Mouse (Mus musculus) fibroblast of lung, adult 2 months (primary cell): Measurements from ENCODE around the gene Tbc1d21.

Experiments used
- DNase-seq: peaks from one replicate; pipeline ENCODE4 v3.0.0-alpha.2; 2011; ENCODE audit warnings: low read depth

The Tbc1d21 gene

DNA sequence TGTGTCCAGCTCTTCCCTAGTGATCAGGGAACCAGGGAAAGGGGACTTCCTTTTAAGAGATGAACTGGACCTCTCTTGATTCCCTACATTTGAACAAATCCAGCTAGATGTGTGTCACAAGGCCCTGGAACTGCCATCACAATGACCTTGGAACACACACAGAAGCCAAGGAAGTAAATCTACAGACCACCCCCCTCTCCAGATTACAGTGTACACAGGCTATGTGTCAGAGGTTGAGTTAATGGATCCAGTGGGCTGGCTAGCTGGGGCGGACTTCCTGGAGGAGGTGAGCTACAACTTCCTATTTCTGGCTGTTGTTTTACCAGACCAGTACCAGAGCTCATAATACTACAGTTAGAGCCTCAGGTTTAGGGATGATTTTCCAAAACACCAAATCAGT lies at the start of gene Tbc1d21:
TSS of gene Tbc1d21 (minus strand) at position 101 of the 400 bp plus-strand sequence.
- DNase-seq: no peak

GRCm38 (mm10) chr9:58411556-58411955 lies 41.3 kb upstream of the Tbc1d21 start:
- DNase-seq: no peak

DNA sequence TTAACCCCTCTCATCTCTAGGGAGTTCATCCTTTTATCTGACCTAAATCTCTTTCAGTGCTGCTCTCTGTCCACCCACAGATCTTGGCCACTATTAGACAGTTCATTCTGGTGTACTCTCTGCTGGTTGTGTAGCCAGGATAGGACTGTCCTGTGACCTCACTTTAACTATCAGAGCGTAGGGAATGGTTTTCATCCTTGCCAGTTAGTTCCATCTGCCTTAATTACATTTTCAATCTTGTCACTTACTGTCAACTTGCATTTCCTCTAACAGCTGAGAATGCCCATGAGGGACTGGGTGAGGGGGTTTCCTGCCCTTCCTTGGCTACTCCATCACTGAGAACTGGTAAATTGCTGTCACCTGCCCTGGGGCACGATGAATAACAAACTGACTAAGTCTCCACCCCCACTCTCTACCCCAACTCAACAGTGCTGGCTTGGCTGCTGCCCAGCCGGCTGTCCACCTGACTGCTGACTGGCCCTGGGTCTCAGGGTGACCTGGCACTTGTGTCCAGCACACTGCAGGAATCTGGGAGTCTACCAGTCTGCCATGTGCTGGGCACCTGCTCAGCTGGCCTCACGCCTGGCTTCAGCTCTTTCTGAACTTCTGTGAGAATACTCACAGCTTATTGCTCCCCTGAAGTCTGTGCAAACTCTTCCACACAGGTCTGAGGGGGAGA lies 39.9 kb upstream of the Tbc1d21 start:
- DNase-seq: peak; percentile 28

- no peak for DNase-seq
These were observed 39.0 kb upstream of the Tbc1d21 start for GRCm38 (mm10) chr9:58409247-58409646.

DNA sequence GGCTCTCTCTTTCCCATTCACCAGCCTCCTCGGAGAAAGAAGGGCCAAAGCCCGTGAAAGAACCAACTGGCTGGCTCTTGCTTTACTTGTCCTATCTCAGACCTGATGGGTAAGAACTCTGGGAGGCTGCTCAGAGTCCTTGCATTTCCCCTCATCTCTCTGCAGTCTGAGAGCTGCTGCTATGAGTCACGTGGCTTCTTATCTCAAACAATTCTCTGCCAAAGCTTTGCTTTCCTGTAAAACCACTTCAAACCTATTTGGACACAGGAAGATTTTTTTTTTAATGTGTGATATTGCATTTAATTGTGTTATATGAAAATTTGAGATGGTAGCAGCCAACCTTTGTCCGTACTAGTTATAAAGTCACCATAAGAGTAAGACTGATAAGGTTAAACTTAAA lies 34.2 kb upstream of the Tbc1d21 start:
- DNase-seq: no peak

- DNase-seq: no peak
These were observed 31.3 kb upstream of the Tbc1d21 start for GRCm38 (mm10) chr9:58401371-58402082.

GRCm38 (mm10) chr9:58399609-58400008 lies 29.4 kb upstream of the Tbc1d21 start:
- no peak for DNase-seq

- DNase-seq: no peak
These were observed 24.4 kb upstream of the Tbc1d21 start for GRCm38 (mm10) chr9:58394605-58395004.

- DNase-seq: no peak
These were observed 23.6 kb upstream of the Tbc1d21 start for GRCm38 (mm10) chr9:58393875-58394274.

DNA sequence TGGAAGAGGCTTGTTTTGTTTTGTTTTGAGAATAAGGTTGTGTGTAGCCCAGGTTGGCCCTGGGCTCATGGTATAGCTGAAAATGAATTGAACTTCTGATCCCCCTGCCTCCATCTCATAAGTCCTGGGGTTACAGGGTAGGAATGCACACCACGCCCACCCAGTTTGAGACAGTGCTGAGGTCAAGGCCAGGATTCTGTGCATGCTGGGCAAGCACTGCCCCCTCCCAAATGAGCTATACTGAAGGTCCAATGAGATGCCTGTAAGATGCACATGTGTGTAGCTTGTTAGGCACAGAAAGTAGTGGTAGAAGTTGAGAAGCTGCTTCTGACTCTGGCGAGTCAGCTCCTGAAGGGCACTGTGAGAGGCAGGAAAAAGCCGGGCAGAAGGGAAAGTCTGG lies 18.1 kb upstream of the Tbc1d21 start:
- no peak for DNase-seq

- no peak for DNase-seq
These were observed 8.6 kb upstream of the Tbc1d21 start for GRCm38 (mm10) chr9:58378878-58379277.

DNA sequence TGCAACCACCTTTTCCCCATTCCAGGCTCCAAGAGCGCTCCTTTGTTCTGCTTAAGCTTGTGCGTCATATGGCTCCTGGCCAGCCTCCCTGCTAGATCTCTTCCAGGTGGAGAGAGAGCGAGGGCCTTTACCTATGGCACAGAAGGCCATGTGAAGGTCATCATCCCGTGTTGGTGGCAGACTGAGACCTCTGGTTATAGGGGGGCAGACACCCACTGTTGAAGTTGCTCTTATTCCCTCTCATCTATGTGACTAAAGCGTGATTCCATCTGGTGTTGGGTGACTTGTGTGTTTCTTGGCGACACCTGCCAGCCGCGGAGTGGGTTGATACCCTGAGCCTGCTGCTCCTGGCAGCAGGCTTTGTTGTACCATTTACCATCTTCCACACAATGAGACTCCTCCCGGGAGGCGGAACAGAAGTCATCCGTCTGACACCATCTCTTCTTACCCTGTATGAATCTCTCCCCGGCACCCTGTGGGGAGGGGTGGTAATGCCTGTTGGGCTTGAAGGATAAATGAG lies 3.7 kb upstream of the Tbc1d21 start:
- DNase-seq: no peak

DNA sequence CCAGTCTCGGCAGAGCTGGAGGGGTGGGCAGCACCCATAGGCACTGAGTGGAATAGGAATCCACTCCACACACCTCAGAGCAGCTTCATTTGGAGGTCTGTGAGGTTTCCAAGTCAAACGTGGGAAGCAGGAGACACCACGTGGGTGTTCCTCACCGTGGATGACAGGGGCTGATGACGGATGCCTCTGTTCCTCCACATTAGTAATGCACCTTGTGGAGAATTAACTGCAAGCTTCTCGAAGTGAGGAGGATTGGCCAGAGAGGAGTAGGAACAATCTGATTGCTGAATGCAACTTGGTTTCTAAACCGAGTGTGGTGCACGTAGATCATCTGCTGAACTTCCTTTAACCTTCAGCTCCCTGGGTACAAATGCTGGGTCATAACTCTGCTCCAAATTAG lies 1.7 kb upstream of the Tbc1d21 start:
- no peak for DNase-seq

DNA sequence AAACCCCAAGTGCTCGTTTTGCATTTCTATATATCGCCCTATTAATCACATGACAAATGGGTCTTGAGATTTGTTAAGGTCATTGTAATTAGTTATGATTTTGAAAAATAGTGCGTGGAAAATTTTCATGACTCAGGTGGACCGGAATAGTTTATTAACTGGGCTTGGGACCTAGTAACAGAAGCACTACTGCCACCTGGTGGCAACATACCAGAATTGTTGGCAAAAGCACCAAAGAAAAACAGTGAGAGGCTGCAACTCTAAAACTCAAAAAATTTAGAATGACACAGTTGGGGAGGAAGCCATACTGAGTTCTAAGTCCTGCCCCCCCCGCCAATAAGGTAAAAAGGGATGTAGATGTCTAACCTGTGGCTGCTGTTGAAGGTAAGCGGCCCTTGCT lies 611 bp downstream of the Tbc1d21 start:
- DNase-seq: peak; percentile 36

DNA sequence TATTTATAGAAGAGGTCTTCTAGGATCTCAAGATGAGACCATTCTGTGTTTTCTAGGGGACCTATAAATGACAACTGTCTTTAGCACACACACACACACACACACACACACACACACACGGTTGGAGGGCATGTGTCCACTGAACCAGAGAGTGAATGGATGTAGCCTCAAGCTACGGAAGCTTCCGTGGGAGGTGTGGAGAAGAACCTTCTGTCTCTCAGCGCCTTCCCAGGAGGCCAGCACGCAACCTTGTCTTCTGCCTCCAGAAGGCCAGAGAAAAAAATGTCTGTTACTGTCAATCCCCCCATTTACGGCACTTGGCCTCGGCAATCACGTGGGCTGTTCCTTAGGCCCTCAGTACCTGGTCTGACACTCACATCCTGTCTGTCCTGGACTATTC lies 5.9 kb downstream of the Tbc1d21 start:
- DNase-seq: no peak

GRCm38 (mm10) chr9:58361956-58362355 lies 8.3 kb downstream of the Tbc1d21 start:
- no peak for DNase-seq

DNA sequence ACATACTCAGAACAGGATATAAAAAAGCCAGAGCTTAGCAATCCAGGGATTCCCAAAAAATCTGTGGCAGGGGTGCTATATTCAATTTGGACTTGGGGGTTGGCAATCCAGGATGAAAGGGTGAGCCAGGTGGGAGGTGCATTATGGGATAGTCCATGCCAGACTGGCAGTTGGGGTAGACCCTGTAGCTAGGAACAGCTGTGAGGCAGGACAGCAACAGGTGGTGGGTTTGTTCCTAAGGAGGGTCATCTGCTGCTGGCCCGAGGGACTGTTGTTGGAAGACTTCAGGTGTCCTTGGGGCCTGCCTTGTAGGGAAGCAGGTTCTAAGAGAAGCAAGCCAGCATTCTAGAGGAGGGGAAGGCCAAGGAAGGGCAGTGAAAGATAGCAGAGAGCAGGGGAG lies 8.9 kb downstream of the Tbc1d21 start:
- no peak for DNase-seq

DNA sequence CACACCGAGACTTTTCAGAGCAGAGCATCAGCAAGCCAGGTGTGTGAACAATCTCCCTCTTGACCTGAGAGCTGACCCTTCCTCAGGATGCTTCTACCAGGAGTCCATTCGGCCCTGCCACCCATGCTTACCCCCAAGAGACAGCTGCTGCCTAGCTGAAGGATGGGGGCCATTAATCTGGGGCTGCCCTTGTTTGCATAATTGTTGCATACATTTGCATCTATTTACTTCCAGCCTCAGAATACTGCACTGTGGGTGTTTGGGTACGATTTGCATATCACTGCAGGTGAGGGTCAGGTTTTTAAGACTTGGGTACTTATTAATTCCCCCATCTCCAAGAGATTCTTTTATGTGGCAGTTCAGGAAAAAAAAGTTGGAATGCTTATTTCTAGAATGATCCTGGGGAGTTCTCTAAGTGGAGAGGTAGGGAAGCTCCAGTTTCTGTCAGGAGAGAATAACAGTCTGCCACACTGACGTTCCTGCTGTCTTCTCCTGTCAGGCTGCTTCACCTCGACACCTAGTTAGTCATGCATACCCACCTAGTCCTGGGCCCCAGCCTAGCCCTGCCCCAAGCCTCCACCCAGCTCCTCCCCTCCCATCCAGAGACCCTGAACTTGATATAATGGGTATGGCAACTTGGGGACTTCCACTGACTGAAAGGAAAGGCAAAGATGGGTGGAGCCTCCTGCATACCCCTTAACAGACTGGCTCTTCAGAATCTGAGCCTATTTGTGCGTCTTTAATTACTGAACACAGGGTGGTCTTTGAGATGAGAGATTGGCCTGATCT lies 14.8 kb downstream of the Tbc1d21 start:
- no peak for DNase-seq

DNA sequence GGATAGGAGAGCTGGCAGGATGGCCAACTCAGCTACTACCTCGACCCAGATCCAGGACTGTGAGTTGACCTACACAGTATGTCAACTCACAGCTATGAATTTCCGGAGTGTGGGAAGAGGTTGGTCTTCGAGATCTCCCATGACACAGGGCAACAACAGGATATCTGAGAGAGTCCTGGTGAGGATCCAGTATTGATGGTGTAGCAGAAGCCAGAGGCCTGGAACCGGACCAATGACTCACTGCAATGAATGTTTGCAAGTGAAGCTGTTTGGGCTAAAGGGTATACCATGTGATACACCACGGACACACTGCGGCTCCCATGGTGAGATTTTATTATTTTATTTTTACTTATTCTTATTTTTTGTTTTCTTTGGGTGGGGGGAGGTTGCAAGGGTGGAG lies 15.6 kb downstream of the Tbc1d21 start:
- DNase-seq: peak; percentile 80

- DNase-seq: no peak
These were observed 17.0 kb downstream of the Tbc1d21 start for GRCm38 (mm10) chr9:58353224-58353623.

DNA sequence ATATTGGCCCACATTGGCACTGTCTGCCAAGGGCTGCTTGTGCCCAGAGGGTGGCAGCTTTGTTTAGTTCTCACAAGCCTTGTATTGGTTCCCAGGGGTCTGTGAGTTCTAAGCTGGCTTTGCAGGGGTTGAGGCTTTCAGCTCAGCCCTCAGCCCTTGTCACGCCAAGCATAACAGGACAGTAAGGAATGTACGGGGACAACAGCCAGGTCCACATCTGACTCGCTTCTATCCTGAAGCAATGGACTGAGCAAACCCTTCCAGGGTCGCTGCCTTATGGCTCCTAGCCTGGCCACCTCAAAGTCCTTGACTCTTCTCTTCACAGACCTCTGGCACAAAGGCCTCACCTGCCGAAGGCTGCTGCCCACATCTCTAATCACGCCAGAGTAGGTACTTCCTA lies 22.5 kb downstream of the Tbc1d21 start:
- DNase-seq: no peak

DNA sequence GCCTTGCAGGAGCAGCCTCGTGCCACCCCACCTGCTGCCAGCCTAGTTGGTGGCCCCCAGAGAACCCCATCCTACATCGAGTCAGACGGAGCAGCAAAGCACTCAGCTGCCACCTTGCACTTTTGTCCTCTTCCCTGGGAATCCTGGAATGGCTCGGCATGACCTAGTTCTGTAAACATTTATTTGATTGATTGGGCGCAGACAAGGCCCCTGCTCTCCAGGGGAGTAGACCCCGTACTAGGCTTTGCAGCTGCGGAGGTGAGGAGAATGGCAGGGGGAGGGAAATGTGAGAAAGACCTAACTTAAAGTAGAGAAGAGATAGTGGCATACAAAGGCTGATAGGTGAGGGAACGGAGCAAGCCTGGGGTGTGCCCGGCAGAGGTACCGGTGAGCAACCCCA lies 23.8 kb downstream of the Tbc1d21 start:
- DNase-seq: no peak

DNA sequence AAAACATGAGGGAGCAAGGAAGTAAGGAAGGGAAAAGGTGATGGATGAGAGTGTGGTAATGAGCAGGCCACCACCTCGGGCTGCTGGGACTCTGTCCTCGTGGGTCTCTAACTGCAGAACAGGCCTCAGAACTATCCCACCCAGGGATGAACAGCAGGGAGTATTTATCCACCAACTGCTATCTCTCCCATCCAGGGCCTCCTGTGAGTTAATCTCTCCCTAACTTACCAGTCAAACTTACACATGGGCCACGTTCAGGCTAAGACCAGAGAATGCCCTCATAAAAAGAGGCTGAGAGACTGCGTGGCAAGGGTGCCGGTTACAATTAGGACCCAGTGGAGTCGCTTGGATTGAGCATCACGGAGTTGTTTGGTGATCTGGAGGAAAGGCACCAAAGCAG lies 24.3 kb downstream of the Tbc1d21 start:
- DNase-seq: no peak
